Mouse (Mus musculus) erythroblast, embryonic 14.5 days (primary cell): Measurements from ENCODE around the gene Parvb. TPM values are rescaled to one million over a fixed set of nuclear protein-coding genes. Genes with fewer than 3 reads are reported as not detected.
A peak's percentile ranks its signal among the peaks of the same experiment; 100 is the strongest.

Source experiments
- H3K27me3 ChIP-seq: 2 replicates; pipeline ENCODE4 v1.6.1; 2012; ENCODE audit warnings: inconsistent platforms; ENCODE audit not compliant: control insufficient read depth
- H3K36me3 ChIP-seq: 2 replicates; pipeline ENCODE4 v1.6.1; 2012; ENCODE audit warnings: mild to moderate bottlenecking, inconsistent platforms; ENCODE audit not compliant: control insufficient read depth
- H3K4me1 ChIP-seq: 2 replicates; pipeline ENCODE4 v1.6.1; 2012; ENCODE audit warnings: inconsistent platforms; ENCODE audit not compliant: control insufficient read depth
- H3K4me3 ChIP-seq: replicated peaks from 2 replicates; pipeline ENCODE3; 2012; ENCODE audit warnings: moderate library complexity, mild to moderate bottlenecking, inconsistent platforms
- H3K9me3 ChIP-seq: 2 replicates; pipeline ENCODE4 v1.6.1; 2012; ENCODE audit warnings: low read length, inconsistent platforms, mixed read lengths; ENCODE audit not compliant: control insufficient read depth
- GATA1 ChIP-seq: IDR thresholded peaks from 2 replicates; pipeline ENCODE4 v1.6.1; 2012; ENCODE audit warnings: low read length, inconsistent platforms, mixed read lengths
- TAL1 ChIP-seq: IDR thresholded peaks from 3 replicates; pipeline ENCODE4 v1.6.1; 2012; ENCODE audit warnings: low read length, inconsistent platforms, mixed read lengths
- polyA plus RNA-seq: library from polyadenylated mRNA; stranded (reverse); fragments of >175 nt; gene quantifications from 2 replicates; pipeline ENCODE4 v1.2.3, GENCODE M21; 2012

Gene Parvb
- polyA plus RNA-seq, 1 experiment, result 6.3 TPM

GRCm38 (mm10) chr15:84216026-84216425 is 15.8 kb upstream of the Parvb start:
- H3K9me3 ChIP-seq, result peaks cover 1% of the 10 kb centered on the region
- TF ChIP-seq GATA1 (no peak), TAL1 (no peak)
- H3K36me3 ChIP-seq, result peaks cover 44% of the 10 kb centered on the region
- H3K4me1 ChIP-seq, result peaks cover 37% of the 10 kb centered on the region
- no peak overlapping the region for H3K4me3 ChIP-seq
- H3K27me3 ChIP-seq, result peaks cover 33% of the 10 kb centered on the region

- Histone ChIP-seq H3K4me1 (peaks cover 32% of the 10 kb centered on the region), H3K4me3 (no peak overlapping the region), H3K9me3 (peaks cover 6% of the 10 kb centered on the region), H3K36me3 (peaks cover 38% of the 10 kb centered on the region), H3K27me3 (peaks cover 38% of the 10 kb centered on the region)
- TF ChIP-seq TAL1 (no peak), GATA1 (no peak)
Measured at GRCm38 (mm10) chr15:84216461-84217084, 15.3 kb upstream of the Parvb start.

GRCm38 (mm10) chr15:84217969-84218782 is 13.7 kb upstream of the Parvb start:
- Histone ChIP-seq H3K27me3 (peaks cover 38% of the 10 kb centered on the region), H3K4me1 (peaks cover 18% of the 10 kb centered on the region), H3K4me3 (no peak overlapping the region), H3K36me3 (peaks cover 23% of the 10 kb centered on the region), H3K9me3 (peaks cover 6% of the 10 kb centered on the region)
- TF ChIP-seq TAL1 (no peak), GATA1 (no peak)

- TF ChIP-seq GATA1 (no peak), TAL1 (no peak)
- peaks cover 16% of the 10 kb centered on the region for H3K4me1 ChIP-seq
- H3K27me3 ChIP-seq, result peaks cover 43% of the 10 kb centered on the region
- H3K9me3 ChIP-seq, result peaks cover 6% of the 10 kb centered on the region
- H3K36me3 ChIP-seq, result peaks cover 17% of the 10 kb centered on the region
- no peak overlapping the region for H3K4me3 ChIP-seq
Measured at GRCm38 (mm10) chr15:84218783-84219271, 13.0 kb upstream of the Parvb start.

- Histone ChIP-seq H3K4me3 (no peak overlapping the region), H3K36me3 (no peaks in the 10 kb centered on the region), H3K27me3 (peaks cover 51% of the 10 kb centered on the region), H3K4me1 (peaks cover 16% of the 10 kb centered on the region), H3K9me3 (peaks cover 6% of the 10 kb centered on the region)
- TF ChIP-seq GATA1 (no peak), TAL1 (no peak)
Measured at GRCm38 (mm10) chr15:84221539-84221938, 10.3 kb upstream of the Parvb start.

- Histone ChIP-seq H3K4me1 (peaks cover 9% of the 10 kb centered on the region), H3K27me3 (peaks cover 41% of the 10 kb centered on the region), H3K4me3 (no peak overlapping the region), H3K9me3 (peaks cover 6% of the 10 kb centered on the region), H3K36me3 (no peaks in the 10 kb centered on the region)
- TF ChIP-seq TAL1, result no peak
- no peak for TF ChIP-seq GATA1
Measured at GRCm38 (mm10) chr15:84223423-84223822, 8.4 kb upstream of the Parvb start.

- Histone ChIP-seq H3K4me3 (no peak overlapping the region), H3K4me1 (peaks cover 7% of the 10 kb centered on the region), H3K9me3 (peaks cover 6% of the 10 kb centered on the region), H3K36me3 (no peaks in the 10 kb centered on the region), H3K27me3 (peaks cover 27% of the 10 kb centered on the region)
- no peak for TF ChIP-seq TAL1
- no peak for TF ChIP-seq GATA1
Measured at GRCm38 (mm10) chr15:84224779-84225178, 7.1 kb upstream of the Parvb start.

- Histone ChIP-seq H3K4me3 (no peak overlapping the region), H3K4me1 (peaks cover 28% of the 10 kb centered on the region), H3K36me3 (no peaks in the 10 kb centered on the region), H3K9me3 (no peaks in the 10 kb centered on the region), H3K27me3 (peaks cover 13% of the 10 kb centered on the region)
- no peak for TF ChIP-seq GATA1
- no peak for TF ChIP-seq TAL1
Measured at GRCm38 (mm10) chr15:84226918-84227317, 4.9 kb upstream of the Parvb start.

- Histone ChIP-seq H3K4me3 (peak overlapping the region; percentile 95), H3K9me3 (no peaks in the 10 kb centered on the region), H3K4me1 (peaks cover 56% of the 10 kb centered on the region), H3K36me3 (peaks cover 16% of the 10 kb centered on the region), H3K27me3 (peaks cover 3% of the 10 kb centered on the region; the same call in 1 of the 2 replicates)
- TF ChIP-seq TAL1 (no peak), GATA1 (no peak)
Measured at GRCm38 (mm10) chr15:84230661-84231060, 1.2 kb upstream of the Parvb start.
